Mouse (Mus musculus) spleen, adult 12 weeks (tissue): Measurements from ENCODE around the gene Atl1.

ENCODE experiments used
- DNase-seq: peaks from one replicate; pipeline ENCODE4 v3.0.0; 2022; ENCODE audit warnings: low spot score

Atl1 gene

GRCm38 (mm10) chr12:69892371-69893251 lies at the start of gene Atl1, which contains the start of gene Map4k5:
Gene Atl1, plus strand, starts transcription at chr12:69892614.
Gene Map4k5, minus strand, starts transcription at chr12:69893200.
- peak; percentile 85 for DNase-seq

GRCm38 (mm10) chr12:69843531-69844445 lies 48.6 kb upstream of the Atl1 start:
- no peak for DNase-seq

GRCm38 (mm10) chr12:69845722-69846121 lies 46.7 kb upstream of the Atl1 start:
- DNase-seq, result no peak

GRCm38 (mm10) chr12:69846499-69846898 lies 45.9 kb upstream of the Atl1 start:
- DNase-seq, result no peak

GRCm38 (mm10) chr12:69848083-69848878 lies 44.1 kb upstream of the Atl1 start:
- DNase-seq, result no peak

GRCm38 (mm10) chr12:69852288-69852687 lies 40.1 kb upstream of the Atl1 start:
- DNase-seq, result no peak

GRCm38 (mm10) chr12:69853387-69853786 lies 39.0 kb upstream of the Atl1 start:
- DNase-seq, result no peak

GRCm38 (mm10) chr12:69853942-69854341 lies 38.5 kb upstream of the Atl1 start:
- no peak for DNase-seq

- no peak for DNase-seq
Observed at GRCm38 (mm10) chr12:69855641-69856300, 36.6 kb upstream of the Atl1 start.

- no peak for DNase-seq
Observed at GRCm38 (mm10) chr12:69856398-69856797, 36.0 kb upstream of the Atl1 start.

- DNase-seq, result no peak
Observed at GRCm38 (mm10) chr12:69857597-69857996, 34.8 kb upstream of the Atl1 start.

GRCm38 (mm10) chr12:69858847-69859246 lies 33.6 kb upstream of the Atl1 start:
- no peak for DNase-seq

- DNase-seq, result peak; percentile 49
Observed at GRCm38 (mm10) chr12:69863505-69863904, 28.9 kb upstream of the Atl1 start.

- no peak for DNase-seq
Observed at GRCm38 (mm10) chr12:69864164-69864692, 28.2 kb upstream of the Atl1 start.

GRCm38 (mm10) chr12:69867338-69867737 lies 25.1 kb upstream of the Atl1 start:
- no peak for DNase-seq

GRCm38 (mm10) chr12:69871632-69872031 lies 20.8 kb upstream of the Atl1 start:
- DNase-seq, result no peak

- no peak for DNase-seq
Observed at GRCm38 (mm10) chr12:69877842-69878363, 14.5 kb upstream of the Atl1 start.

GRCm38 (mm10) chr12:69879172-69879665 lies 13.2 kb upstream of the Atl1 start:
- DNase-seq, result no peak

- no peak for DNase-seq
Observed at GRCm38 (mm10) chr12:69879739-69880138, 12.7 kb upstream of the Atl1 start.

- no peak for DNase-seq
Observed at GRCm38 (mm10) chr12:69881198-69881905, 11.1 kb upstream of the Atl1 start.
